14 mouse cellular contexts compared by ENCODE assay signal in genomic region chr16:6381572-6381971, GRCm38 (mm10).
"Had no signal": no experiment of that assay in that cellular context is flagged by ENCODE, and none has a peak within 500 bp of the region (broad histone marks: within the 10 kb centered on the region; RNA-seq: fewer than 3 reads in every experiment).

No protein-coding gene starts in this region.

- H3K27me3 ChIP-seq: limb, embryonic 15.5 days; liver, embryonic 12.5 days had no signal

- H3K9ac ChIP-seq: limb, embryonic 15.5 days; liver, embryonic 12.5 days; lung, embryonic 14.5 days had no signal

- H3K4me1 ChIP-seq: limb, embryonic 15.5 days; liver, embryonic 12.5 days had no signal

- H3K4me3 ChIP-seq: limb, embryonic 15.5 days; liver, embryonic 12.5 days; midbrain, embryonic 10.5 days; myocyte had no signal

- DNase-seq: kidney, adult 8-10 months; kidney, postnatal 25 days; lung, embryonic 14.5 days; lung, postnatal 10 days; lung, postnatal 4 days; midbrain, embryonic 14.5 days; spleen, adult 18-20 months; thymus, adult 2 months; thymus, postnatal 25 days had no signal

- H3K9me3 ChIP-seq: limb, embryonic 15.5 days; liver, embryonic 12.5 days; midbrain, embryonic 10.5 days had no signal

- H3K4me2 ChIP-seq: limb, embryonic 15.5 days; liver, embryonic 12.5 days; lung, embryonic 14.5 days had no signal

- H3K27ac ChIP-seq: limb, embryonic 15.5 days; liver, embryonic 12.5 days; midbrain, embryonic 10.5 days had no signal

- ATAC-seq: intestine, postnatal 0 days; liver, embryonic 12.5 days had no signal

- H3K36me3 ChIP-seq: limb, embryonic 15.5 days; liver, embryonic 12.5 days; midbrain, embryonic 10.5 days had no signal
